Mouse (Mus musculus) cerebellum, adult 11-12 months (tissue): ENCODE results near the gene Rpgrip1l.

Experiments used
- DNase-seq: peaks from one replicate; pipeline ENCODE4 v3.0.0; 2022

Gene Rpgrip1l

DNA sequence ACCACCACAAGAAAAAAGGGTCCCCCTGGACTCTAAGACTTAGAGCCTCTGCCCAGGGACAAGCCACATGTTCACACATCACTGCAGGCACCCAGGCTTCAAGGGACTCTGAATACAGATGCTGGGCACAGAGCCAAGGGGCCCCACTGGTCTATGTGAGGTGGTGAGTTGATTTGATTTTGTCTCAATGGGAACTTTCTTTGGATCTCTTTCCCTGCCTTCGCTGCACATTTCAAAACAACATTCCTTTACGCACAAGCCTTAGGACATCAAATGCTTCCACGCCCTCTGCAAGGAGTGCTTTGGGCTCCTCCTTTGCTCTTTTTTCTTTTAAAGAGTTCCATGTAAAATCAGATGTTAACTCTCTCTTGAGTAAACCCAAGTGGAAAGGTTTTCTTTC lies 115.0 kb downstream of the Rpgrip1l start:
- DNase-seq: no peak

DNA sequence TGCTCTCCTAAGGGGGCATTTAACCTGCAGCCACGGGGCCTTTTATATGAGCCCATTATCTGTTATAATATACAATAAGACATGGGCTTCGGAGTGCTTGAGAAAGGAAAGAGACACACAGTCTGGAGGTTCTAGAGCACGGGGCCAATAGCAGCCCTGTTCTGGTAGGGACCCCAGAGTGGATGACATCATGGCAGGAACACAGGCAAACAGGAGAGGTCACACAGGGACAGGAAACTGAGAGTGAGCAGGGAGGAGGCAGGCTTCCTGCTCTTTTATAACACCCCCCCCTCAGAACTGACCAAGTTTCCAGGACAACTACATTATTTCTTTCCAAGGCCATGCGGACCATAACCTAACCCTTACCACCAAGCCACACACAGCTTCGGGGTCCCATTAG lies 115.8 kb downstream of the Rpgrip1l start:
- no peak for DNase-seq

DNA sequence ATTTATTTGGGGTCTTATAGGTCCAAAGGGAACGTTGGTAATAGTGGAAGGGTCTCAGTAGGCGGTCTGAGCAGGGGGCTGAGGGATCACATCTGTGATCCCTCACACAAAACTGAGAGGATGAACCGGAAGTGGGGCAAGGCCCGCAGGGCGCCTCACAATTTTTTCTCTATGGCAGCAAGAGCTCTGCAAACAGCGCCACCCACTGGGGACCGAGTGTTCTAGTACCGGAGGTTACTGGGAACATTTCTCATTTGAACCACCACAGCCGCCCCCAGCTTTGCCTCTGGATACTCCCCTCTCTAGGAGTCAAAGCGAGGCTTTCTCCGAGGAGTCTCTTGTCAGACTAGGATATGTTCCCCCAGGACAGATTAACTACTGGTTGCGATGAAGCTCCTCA lies 116.4 kb downstream of the Rpgrip1l start:
- no peak for DNase-seq

DNA sequence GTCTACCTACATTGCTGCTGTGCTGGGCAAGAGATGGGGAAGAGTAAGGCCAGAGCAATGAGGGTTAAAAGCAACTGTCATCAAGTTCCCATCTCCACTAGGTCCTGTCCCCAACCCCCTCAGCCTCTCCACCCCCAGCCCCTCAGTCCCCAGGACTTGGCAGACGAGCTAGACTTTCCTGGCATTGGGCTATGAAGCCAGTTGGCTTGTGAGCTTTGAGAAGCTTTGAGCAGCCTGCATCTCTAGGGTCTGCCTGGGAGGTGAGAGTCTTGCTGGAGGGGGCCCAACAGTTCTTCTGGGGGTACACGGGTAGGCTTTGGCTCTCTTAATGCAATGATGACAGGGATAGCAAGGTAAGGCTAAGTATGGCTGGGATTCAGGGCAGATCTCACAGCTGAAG lies 119.0 kb downstream of the Rpgrip1l start:
- no peak for DNase-seq

DNA sequence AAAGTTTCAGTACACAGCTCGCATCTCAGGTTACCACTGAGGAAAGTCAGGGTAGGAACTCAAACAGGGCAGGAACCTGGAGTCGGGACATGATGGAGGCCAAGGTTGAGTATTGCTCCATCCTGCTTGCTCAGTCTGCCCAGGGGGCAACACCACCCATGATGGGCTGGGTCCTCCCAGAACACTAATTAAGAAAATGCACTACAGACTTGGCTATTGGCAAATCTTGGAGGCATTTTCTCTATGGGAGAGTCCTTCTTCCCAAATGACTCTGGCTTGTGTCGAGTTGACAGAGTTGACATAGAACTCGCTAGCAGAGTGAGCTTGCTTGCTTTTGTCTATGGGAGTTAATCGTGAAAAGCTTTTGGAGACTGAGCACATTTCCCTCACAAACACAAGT lies 120.1 kb downstream of the Rpgrip1l start:
- no peak for DNase-seq

DNA sequence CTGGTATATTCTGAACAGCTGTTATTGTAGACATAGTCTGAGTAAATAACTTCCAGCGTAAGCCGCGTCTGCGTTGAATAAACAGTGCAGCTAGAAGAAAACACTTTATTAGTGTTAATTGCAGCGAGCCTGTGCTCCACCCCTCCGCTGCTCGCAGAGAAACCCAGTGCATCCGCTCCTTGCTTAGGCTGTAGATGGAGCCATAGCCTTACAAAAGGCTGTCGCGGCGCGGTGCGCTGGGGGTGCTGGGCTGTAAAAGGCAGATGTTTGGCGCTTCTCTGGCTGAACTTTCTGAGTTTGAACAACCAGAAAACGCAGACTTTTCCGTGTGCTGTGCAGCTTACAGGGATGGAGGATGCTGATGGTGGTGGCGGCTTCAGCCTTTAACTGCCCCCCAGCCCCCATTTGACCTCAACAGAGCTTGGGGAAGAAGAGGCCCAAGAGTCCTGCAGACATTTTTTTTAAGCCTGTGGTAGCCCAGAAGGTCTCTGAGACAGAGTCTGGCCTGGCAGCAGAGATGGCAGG lies 122.2 kb downstream of the Rpgrip1l start:
- DNase-seq: no peak

DNA sequence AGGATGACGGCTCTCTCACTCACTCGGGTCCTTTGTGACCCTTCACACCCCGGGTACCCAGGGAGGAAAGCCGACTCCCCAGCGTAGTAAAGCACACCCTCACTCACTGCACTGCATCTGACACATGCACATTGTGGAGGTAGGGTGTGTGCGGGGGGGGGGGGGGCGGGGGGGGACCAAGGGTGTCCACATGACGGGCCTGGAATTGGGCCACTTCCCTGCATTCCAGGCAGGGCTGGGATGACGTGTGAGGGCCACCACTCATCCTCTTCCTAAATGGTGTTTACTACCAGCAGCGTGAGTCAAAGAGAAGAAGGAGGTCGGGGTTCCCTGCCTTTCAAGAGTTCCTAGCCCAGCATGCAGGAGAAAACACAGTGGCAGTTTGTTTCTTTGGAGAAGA lies 124.9 kb downstream of the Rpgrip1l start:
- DNase-seq: no peak

DNA sequence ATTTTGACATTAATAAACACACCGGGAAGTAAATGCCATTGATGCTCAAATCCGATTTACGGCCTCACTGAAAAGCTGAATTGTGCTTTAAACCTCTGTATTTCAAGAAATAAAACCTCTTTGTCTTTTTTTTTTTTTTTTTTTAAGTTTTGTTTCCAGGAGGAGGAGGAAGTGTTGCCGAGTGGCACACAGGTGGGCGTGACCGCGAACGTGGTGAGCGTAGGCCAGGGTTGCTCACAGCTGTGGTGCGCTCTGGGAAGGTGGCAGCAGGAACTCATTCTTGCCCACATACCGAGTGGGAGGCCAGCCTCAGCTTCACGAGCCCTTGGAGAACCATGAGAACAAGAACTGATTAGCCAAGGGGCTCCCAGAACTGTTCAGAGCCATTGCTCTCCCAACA lies 126.7 kb downstream of the Rpgrip1l start:
- DNase-seq: no peak

DNA sequence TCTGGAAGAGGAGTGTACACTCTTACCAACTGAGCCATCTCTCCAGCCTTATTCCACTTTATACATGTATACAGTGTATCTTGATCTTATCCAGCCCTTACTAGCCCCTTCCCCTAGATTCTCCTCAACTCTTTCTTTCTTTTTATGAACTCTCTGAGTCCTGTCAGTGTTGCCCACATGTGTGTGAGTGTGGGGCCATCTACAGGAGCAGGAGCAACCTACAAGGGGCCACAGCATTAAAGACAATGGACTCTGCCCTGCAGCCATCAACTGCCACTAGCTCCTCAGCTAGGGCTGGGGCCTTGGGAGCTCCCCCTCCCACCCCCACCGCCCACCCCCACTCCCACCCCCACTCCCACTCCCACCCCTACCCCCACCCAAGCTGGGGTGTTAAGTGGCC lies 135.4 kb downstream of the Rpgrip1l start:
- DNase-seq: no peak

DNA sequence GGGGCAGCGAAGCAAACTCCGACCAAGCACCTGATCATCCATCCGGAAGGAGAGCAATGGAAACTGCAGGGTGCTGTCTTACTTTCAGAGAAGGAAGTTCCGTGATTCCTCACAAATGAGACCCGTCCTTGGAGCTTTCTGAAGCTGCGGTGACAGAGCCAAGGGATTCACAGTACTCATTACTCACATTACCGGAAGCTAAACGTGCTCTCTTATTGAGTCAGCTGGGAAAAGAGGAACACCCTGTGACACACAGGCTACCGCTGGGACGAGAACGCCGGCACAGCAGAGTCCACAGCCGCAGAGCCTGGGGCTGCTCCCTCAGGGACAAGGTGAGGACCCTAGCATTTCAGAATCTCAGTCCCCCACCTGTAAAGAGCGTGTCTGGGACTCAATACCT lies 136.9 kb downstream of the Rpgrip1l start:
- DNase-seq: no peak

DNA sequence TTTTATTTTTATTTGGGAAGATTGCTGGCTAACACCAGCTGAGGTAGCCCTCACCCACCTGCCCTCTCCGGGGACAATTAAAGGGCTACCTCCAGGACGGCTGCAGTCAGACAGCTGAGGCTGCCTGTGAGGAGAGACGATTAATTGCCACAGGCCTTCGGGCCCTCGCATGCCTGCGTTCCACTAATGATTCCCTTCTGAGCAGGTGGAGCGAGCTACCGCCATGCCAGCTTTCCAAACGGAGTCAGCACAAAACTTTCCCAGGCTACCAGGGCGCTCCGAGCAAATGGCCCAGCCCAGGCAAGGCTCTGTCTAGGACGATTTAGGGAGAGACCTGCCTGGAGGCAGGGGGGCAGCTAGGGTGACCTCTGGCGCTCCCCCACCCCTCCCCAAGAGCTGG lies 141.5 kb downstream of the Rpgrip1l start:
- no peak for DNase-seq

DNA sequence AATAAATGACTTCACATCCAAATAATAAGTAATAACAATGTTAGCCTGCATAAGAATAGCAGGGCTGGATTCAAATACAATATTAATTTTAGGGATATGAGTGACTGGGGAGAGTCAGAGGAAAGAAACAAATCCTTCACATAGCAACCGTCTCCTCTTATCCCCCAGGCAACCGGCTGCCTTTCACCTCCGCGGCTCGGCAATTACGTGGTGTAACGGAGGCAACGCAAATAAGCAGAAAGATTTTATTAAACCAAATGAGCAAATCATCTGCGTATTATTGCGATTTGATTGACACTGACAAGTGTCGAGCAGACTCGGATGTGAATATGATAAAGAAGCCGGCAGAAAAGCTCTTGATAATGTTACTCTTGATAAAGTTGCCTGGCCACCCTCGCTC lies 142.1 kb downstream of the Rpgrip1l start:
- no peak for DNase-seq

DNA sequence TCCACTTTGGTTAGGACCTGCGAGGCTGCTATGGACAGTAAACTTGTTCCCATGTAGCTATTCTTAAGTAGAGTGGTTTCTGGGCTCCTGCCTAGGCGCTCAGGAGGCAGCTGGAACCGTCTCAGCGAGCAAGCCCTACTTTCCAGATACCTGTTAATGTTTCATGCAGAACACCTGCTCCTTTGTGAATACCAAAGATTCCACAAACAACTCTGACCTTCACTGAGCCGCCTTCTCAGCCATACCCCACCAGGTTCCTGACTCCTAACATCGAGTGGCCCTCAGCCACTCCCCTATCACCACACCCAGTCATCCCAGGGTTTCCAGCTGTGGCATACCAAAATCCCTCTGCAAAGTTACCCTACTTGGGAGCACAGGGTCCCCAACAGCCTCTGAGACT lies 142.9 kb downstream of the Rpgrip1l start:
- no peak for DNase-seq
